Mouse (Mus musculus): ENCODE measurements around the gene Il33. TPM values are rescaled to one million over a fixed set of nuclear protein-coding genes. Genes with fewer than 3 reads are reported as not detected.
"Not testable (repeated sequence)": the region's sequence is repeated elsewhere in the genome, so short reads cannot be mapped to it uniquely, and the experiment has no call there.

The Il33 gene
- polyA plus RNA-seq, 1 experiment = 3.3 TPM

GRCm38 (mm10) chr19:29926101-29926755 lies 1.3 kb downstream of the Il33 start:
- TF ChIP-seq CTCF (IDR thresholded peaks at IDR 0.05; ENCODE audit: borderline replicate concordance, control insufficient read depth, extremely low read depth, insufficient read depth, low read length, poor library complexity) = no peak
- no peak for TF ChIP-seq POLR2A (IDR thresholded peaks at IDR 0.05; ENCODE audit: control insufficient read depth, extremely low read depth, insufficient read depth, low read length, poor library complexity)
- Histone ChIP-seq H3K4me3 (ENCODE audit: control insufficient read depth, insufficient read depth, low read length) (no peak overlapping the region), H3K4me1 (replicated peaks; ENCODE audit: control insufficient read depth, insufficient read depth, low read length) (no peaks in the 10 kb centered on the region), H3K27me3 (ENCODE audit: control insufficient read depth, insufficient read depth, low read length) (no peaks in the 10 kb centered on the region), H3K36me3 (ENCODE audit: control insufficient read depth, insufficient read depth, low read length) (no peaks in the 10 kb centered on the region), H3K27ac (ENCODE audit: control insufficient read depth, insufficient read depth, low read length) (no peak overlapping the region)
- DNase-seq = no peak
- 62% methylated on average over 12 of the region's 12 CpGs for WGBS

GRCm38 (mm10) chr19:29930296-29930695 lies 5.4 kb downstream of the Il33 start:
- Histone ChIP-seq H3K27me3 (ENCODE audit: control insufficient read depth, insufficient read depth, low read length) (no peaks in the 10 kb centered on the region), H3K4me1 (replicated peaks; ENCODE audit: control insufficient read depth, insufficient read depth, low read length) (no peaks in the 10 kb centered on the region), H3K4me3 (ENCODE audit: control insufficient read depth, insufficient read depth, low read length) (no peak overlapping the region), H3K27ac (ENCODE audit: control insufficient read depth, insufficient read depth, low read length) (no peak overlapping the region), H3K36me3 (ENCODE audit: control insufficient read depth, insufficient read depth, low read length) (no peaks in the 10 kb centered on the region)
- DNase-seq = no peak
- 69% methylated on average over 5 of the region's 5 CpGs for WGBS
- TF ChIP-seq CTCF (IDR thresholded peaks at IDR 0.05; ENCODE audit: borderline replicate concordance, control insufficient read depth, extremely low read depth, insufficient read depth, low read length, poor library complexity) (no peak), POLR2A (IDR thresholded peaks at IDR 0.05; ENCODE audit: control insufficient read depth, extremely low read depth, insufficient read depth, low read length, poor library complexity) (no peak)

GRCm38 (mm10) chr19:29937445-29937844 lies 12.5 kb downstream of the Il33 start:
- Histone ChIP-seq H3K4me1 (replicated peaks; ENCODE audit: control insufficient read depth, insufficient read depth, low read length) (no peaks in the 10 kb centered on the region), H3K4me3 (ENCODE audit: control insufficient read depth, insufficient read depth, low read length) (no peak overlapping the region), H3K27ac (ENCODE audit: control insufficient read depth, insufficient read depth, low read length) (no peak overlapping the region), H3K36me3 (ENCODE audit: control insufficient read depth, insufficient read depth, low read length) (no peaks in the 10 kb centered on the region), H3K27me3 (ENCODE audit: control insufficient read depth, insufficient read depth, low read length) (no peaks in the 10 kb centered on the region)
- DNase-seq = no peak
- no peak for TF ChIP-seq CTCF (IDR thresholded peaks at IDR 0.05; ENCODE audit: borderline replicate concordance, control insufficient read depth, extremely low read depth, insufficient read depth, low read length, poor library complexity)
- no peak for TF ChIP-seq POLR2A (IDR thresholded peaks at IDR 0.05; ENCODE audit: control insufficient read depth, extremely low read depth, insufficient read depth, low read length, poor library complexity)
- WGBS = 47% methylated on average over 8 of the region's 8 CpGs

- no peak overlapping the region for H3K4me3 ChIP-seq (ENCODE audit: control insufficient read depth, insufficient read depth, low read length)
- H3K27me3 ChIP-seq (ENCODE audit: control insufficient read depth, insufficient read depth, low read length) = no peaks in the 10 kb centered on the region
- DNase-seq = no peak
- WGBS = 28% methylated on average over 6 of the region's 6 CpGs
- H3K36me3 ChIP-seq (ENCODE audit: control insufficient read depth, insufficient read depth, low read length) = no peaks in the 10 kb centered on the region
- no peak overlapping the region for H3K27ac ChIP-seq (ENCODE audit: control insufficient read depth, insufficient read depth, low read length)
- no peak for TF ChIP-seq CTCF (IDR thresholded peaks at IDR 0.05; ENCODE audit: borderline replicate concordance, control insufficient read depth, extremely low read depth, insufficient read depth, low read length, poor library complexity)
- no peak for TF ChIP-seq POLR2A (IDR thresholded peaks at IDR 0.05; ENCODE audit: control insufficient read depth, extremely low read depth, insufficient read depth, low read length, poor library complexity)
- H3K4me1 ChIP-seq (replicated peaks; ENCODE audit: control insufficient read depth, insufficient read depth, low read length) = no peaks in the 10 kb centered on the region
Measured at GRCm38 (mm10) chr19:29940239-29940638, 15.3 kb downstream of the Il33 start.

DNA sequence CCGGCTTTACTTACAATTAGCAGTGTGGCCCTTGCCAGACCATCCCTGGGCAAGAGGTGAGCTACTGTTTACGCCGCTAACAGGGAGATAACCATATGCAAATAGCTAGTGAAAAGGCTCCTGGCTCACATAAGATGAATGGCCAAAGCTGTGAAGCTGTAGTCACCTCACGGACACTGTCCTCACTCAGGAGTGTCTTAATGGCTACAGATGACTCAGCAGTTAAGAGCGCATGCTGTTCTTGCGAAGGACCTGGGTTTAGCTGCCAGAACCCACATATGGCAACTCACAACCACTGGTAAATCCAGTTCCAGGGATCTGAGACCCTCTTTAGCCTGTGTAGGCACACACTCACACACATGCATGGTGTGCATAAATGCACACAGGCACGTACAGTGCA lies 16.3 kb downstream of the Il33 start:
- no peaks in the 10 kb centered on the region for H3K36me3 ChIP-seq (ENCODE audit: control insufficient read depth, insufficient read depth, low read length)
- H3K4me1 ChIP-seq (replicated peaks; ENCODE audit: control insufficient read depth, insufficient read depth, low read length) = no peaks in the 10 kb centered on the region
- WGBS = 93% methylated on average over 7 of the region's 7 CpGs
- H3K27me3 ChIP-seq (ENCODE audit: control insufficient read depth, insufficient read depth, low read length) = no peaks in the 10 kb centered on the region
- no peak for TF ChIP-seq CTCF (IDR thresholded peaks at IDR 0.05; ENCODE audit: borderline replicate concordance, control insufficient read depth, extremely low read depth, insufficient read depth, low read length, poor library complexity)
- TF ChIP-seq POLR2A (IDR thresholded peaks at IDR 0.05; ENCODE audit: control insufficient read depth, extremely low read depth, insufficient read depth, low read length, poor library complexity) = no peak
- DNase-seq = no peak
- H3K4me3 ChIP-seq (ENCODE audit: control insufficient read depth, insufficient read depth, low read length) = no peak overlapping the region
- H3K27ac ChIP-seq (ENCODE audit: control insufficient read depth, insufficient read depth, low read length) = no peak overlapping the region

- no peak for DNase-seq
- TF ChIP-seq CTCF (IDR thresholded peaks at IDR 0.05; ENCODE audit: borderline replicate concordance, control insufficient read depth, extremely low read depth, insufficient read depth, low read length, poor library complexity) (no peak), POLR2A (IDR thresholded peaks at IDR 0.05; ENCODE audit: control insufficient read depth, extremely low read depth, insufficient read depth, low read length, poor library complexity) (no peak)
- no peaks in the 10 kb centered on the region for H3K27me3 ChIP-seq (ENCODE audit: control insufficient read depth, insufficient read depth, low read length)
- H3K4me3 ChIP-seq (ENCODE audit: control insufficient read depth, insufficient read depth, low read length) = no peak overlapping the region
- 94% methylated on average over 6 of the region's 6 CpGs for WGBS
- H3K27ac ChIP-seq (ENCODE audit: control insufficient read depth, insufficient read depth, low read length) = no peak overlapping the region
- H3K36me3 ChIP-seq (ENCODE audit: control insufficient read depth, insufficient read depth, low read length) = no peaks in the 10 kb centered on the region
- no peaks in the 10 kb centered on the region for H3K4me1 ChIP-seq (replicated peaks; ENCODE audit: control insufficient read depth, insufficient read depth, low read length)
Measured at GRCm38 (mm10) chr19:29942358-29942757, 17.4 kb downstream of the Il33 start.

DNA sequence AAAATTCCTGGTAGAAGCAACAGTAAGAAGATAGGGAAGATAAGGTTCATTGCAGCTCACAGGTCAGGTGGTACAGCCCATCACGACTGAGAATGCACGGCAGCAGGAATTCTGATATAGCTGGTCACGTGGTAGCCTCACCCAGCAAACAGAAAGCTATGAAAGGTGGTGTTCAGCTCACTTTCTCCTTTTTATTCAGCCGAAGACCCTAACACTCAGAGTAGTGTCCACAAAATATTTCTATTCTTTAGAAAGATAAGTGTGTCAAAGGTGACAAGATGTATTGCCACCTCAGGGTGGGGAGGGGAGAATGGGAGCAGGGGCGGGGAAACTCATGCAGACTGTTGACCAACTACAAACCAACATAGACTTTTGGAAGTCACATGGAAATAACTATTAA lies 19.5 kb downstream of the Il33 start:
- TF ChIP-seq POLR2A (IDR thresholded peaks at IDR 0.05; ENCODE audit: control insufficient read depth, extremely low read depth, insufficient read depth, low read length, poor library complexity) (no peak), CTCF (IDR thresholded peaks at IDR 0.05; ENCODE audit: borderline replicate concordance, control insufficient read depth, extremely low read depth, insufficient read depth, low read length, poor library complexity) (no peak)
- no peak for DNase-seq
- Histone ChIP-seq H3K27me3 (ENCODE audit: control insufficient read depth, insufficient read depth, low read length) (no peaks in the 10 kb centered on the region), H3K27ac (ENCODE audit: control insufficient read depth, insufficient read depth, low read length) (no peak overlapping the region), H3K4me3 (ENCODE audit: control insufficient read depth, insufficient read depth, low read length) (no peak overlapping the region), H3K36me3 (ENCODE audit: control insufficient read depth, insufficient read depth, low read length) (no peaks in the 10 kb centered on the region), H3K4me1 (replicated peaks; ENCODE audit: control insufficient read depth, insufficient read depth, low read length) (peaks cover 4% of the 10 kb centered on the region)
- WGBS = 95% methylated on average over 5 of the region's 5 CpGs

- not testable (repeated sequence) for H3K4me3 ChIP-seq (ENCODE audit: control insufficient read depth, insufficient read depth, low read length); H3K27ac ChIP-seq (ENCODE audit: control insufficient read depth, insufficient read depth, low read length); H3K27me3 ChIP-seq (ENCODE audit: control insufficient read depth, insufficient read depth, low read length); DNase-seq; H3K4me1 ChIP-seq (replicated peaks; ENCODE audit: control insufficient read depth, insufficient read depth, low read length); H3K36me3 ChIP-seq (ENCODE audit: control insufficient read depth, insufficient read depth, low read length)
- WGBS = 94% methylated on average over 4 of the region's 4 CpGs
Measured at GRCm38 (mm10) chr19:29944935-29945334, 20.0 kb downstream of the Il33 start.

Data from thymus, adult 2 months (tissue).